Mouse (Mus musculus) liver, embryonic 14 days (tissue): ENCODE data around the gene Zyg11b. TPM values are rescaled to one million over a fixed set of nuclear protein-coding genes. Genes with fewer than 3 reads are reported as not detected.

ENCODE experiments used
- polyA plus RNA-seq: library from polyadenylated mRNA; depleted of rRNA; stranded (reverse); fragments of >200 nt; gene quantifications from 2 replicates; pipeline ENCODE4 v1.2.3, GENCODE M21; 2012; rRNA removed

The Zyg11b gene
- 2.2 and 2.7 TPM in 2 replicates for polyA plus RNA-seq

GRCm38 (mm10) chr4:108300670-108301373 is at the start of gene Zyg11b:
Gene Zyg11b, minus strand, starts transcription at chr4:108301096.

GRCm38 (mm10) chr4:108327730-108328484 is 27.0 kb upstream of the Zyg11b start, which contains the start of gene Coa7:
Gene Coa7, plus strand, starts transcription at chr4:108328140.

GRCm38 (mm10) chr4:108217332-108218179 is 83.3 kb downstream of the Zyg11b start, which contains the start of gene Zyg11a:
Gene Zyg11a, minus strand, starts transcription at chr4:108218048.

Other genes starting within 250 kb of the Zyg11b start
- gene Podn, start 204.7 kb downstream of the Zyg11b start, polyA plus RNA-seq = 0.55 and 0.69 TPM in 2 replicates
- 200 and 226 TPM in 2 replicates for gene Scp2, start 156.1 kb downstream of the Zyg11b start, polyA plus RNA-seq
- gene Echdc2, start 135.7 kb downstream of the Zyg11b start, polyA plus RNA-seq = 9.6 and 11.0 TPM in 2 replicates
- gene Zyg11a, start 83.0 kb downstream of the Zyg11b start, polyA plus RNA-seq = 0.23 and 0.45 TPM in 2 replicates
- 9.4 and 12.4 TPM in 2 replicates for gene Coa7, start 27.0 kb upstream of the Zyg11b start, polyA plus RNA-seq
- gene Shisal2a, start 82.3 kb upstream of the Zyg11b start, polyA plus RNA-seq = 0.07 and 0.09 TPM in 2 replicates
- gene Gpx7, start 105.9 kb upstream of the Zyg11b start, polyA plus RNA-seq = 5.3 and 5.8 TPM in 2 replicates
- 29.7 and 31.8 TPM in 2 replicates for gene Tut4, start 158.3 kb upstream of the Zyg11b start, polyA plus RNA-seq